Mouse (Mus musculus): Measurements from ENCODE around the gene Esrrg.

DNA sequence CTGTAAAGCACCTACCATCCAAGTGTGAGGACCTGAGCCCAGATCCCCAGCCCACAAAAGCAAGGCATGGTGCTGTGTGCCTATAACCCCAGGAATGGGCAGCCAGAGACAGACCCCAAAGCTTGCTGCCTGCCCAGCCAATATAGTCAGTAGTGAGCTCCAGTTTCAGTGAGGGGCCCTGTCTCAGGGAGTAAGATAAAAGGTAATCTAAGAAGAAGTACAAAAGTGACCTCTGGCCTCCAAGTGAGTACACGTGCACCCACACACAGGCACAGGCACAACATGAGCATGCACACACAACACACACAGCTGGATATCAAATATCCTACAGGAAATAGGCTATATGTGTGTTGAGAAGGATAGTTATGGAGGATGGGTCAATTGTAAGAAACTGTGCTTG is 286.9 kb downstream of the Esrrg start:
- no peak for TF ChIP-seq POLR2A (IDR thresholded peaks at IDR 0.05; ENCODE audit: borderline replicate concordance, insufficient read depth, low read length)
- no peak for TF ChIP-seq CTCF (IDR thresholded peaks at IDR 0.05; ENCODE audit: borderline replicate concordance, insufficient read depth, low read depth, low read length)

Measured in cerebellum, adult 2 months (tissue).